Mouse (Mus musculus): ENCODE measurements around the gene Fam71a. TPM values are rescaled to one million over a fixed set of nuclear protein-coding genes. Genes with fewer than 3 reads are reported as not detected.

Gene Fam71a
- polyA plus RNA-seq, 1 experiment: not detected

GRCm38 (mm10) chr1:191193657-191194424 lies 29.2 kb upstream of the Fam71a start:
- 14% methylated on average over 14 of the region's 14 CpGs for WGBS
- Histone ChIP-seq H3K4me1 (ENCODE audit: control insufficient read depth, insufficient read depth, low read length) (no peaks in the 10 kb centered on the region), H3K4me3 (replicated peaks; ENCODE audit: extremely low read depth, low read depth, low read length) (no peak overlapping the region)
- TF ChIP-seq CTCF (IDR thresholded peaks at IDR 0.05; ENCODE audit: insufficient read depth, low read length) (peak; percentile 53), POLR2A (IDR thresholded peaks at IDR 0.05; ENCODE audit: borderline replicate concordance, extremely low read depth, low read depth, low read length) (no peak)
- peak; percentile 28 for DNase-seq

- Histone ChIP-seq H3K4me1 (ENCODE audit: control insufficient read depth, insufficient read depth, low read length) (no peaks in the 10 kb centered on the region), H3K4me3 (replicated peaks; ENCODE audit: extremely low read depth, low read depth, low read length) (no peak overlapping the region)
- no peak for DNase-seq
- TF ChIP-seq POLR2A (IDR thresholded peaks at IDR 0.05; ENCODE audit: borderline replicate concordance, extremely low read depth, low read depth, low read length) (no peak), CTCF (IDR thresholded peaks at IDR 0.05; ENCODE audit: insufficient read depth, low read length) (no peak)
- WGBS: 86% methylated on average over 6 of the region's 6 CpGs
These were observed 28.1 kb upstream of the Fam71a start for GRCm38 (mm10) chr1:191192751-191193150.

- no peaks in the 10 kb centered on the region for H3K4me1 ChIP-seq (ENCODE audit: control insufficient read depth, insufficient read depth, low read length)
- TF ChIP-seq POLR2A (IDR thresholded peaks at IDR 0.05; ENCODE audit: borderline replicate concordance, extremely low read depth, low read depth, low read length): no peak
- DNase-seq: no peak
- H3K4me3 ChIP-seq (replicated peaks; ENCODE audit: extremely low read depth, low read depth, low read length): no peak overlapping the region
- WGBS: 68% methylated on average over 6 of the region's 6 CpGs
These were observed 27.6 kb upstream of the Fam71a start for GRCm38 (mm10) chr1:191192213-191192612.

- 44% methylated on average over 6 of the region's 6 CpGs for WGBS
- H3K4me1 ChIP-seq (ENCODE audit: control insufficient read depth, insufficient read depth, low read length): peaks cover 7% of the 10 kb centered on the region
- TF ChIP-seq POLR2A (IDR thresholded peaks at IDR 0.05; ENCODE audit: borderline replicate concordance, extremely low read depth, low read depth, low read length) (no peak), CTCF (IDR thresholded peaks at IDR 0.05; ENCODE audit: insufficient read depth, low read length) (no peak)
- H3K4me3 ChIP-seq (replicated peaks; ENCODE audit: extremely low read depth, low read depth, low read length): no peak overlapping the region
- DNase-seq: no peak
These were observed 25.2 kb upstream of the Fam71a start for GRCm38 (mm10) chr1:191189671-191190372.

- peaks cover 12% of the 10 kb centered on the region for H3K4me1 ChIP-seq (ENCODE audit: control insufficient read depth, insufficient read depth, low read length)
- peak overlapping the region; percentile 22 for H3K4me3 ChIP-seq (replicated peaks; ENCODE audit: extremely low read depth, low read depth, low read length)
- DNase-seq: peak; percentile 66
- TF ChIP-seq POLR2A (IDR thresholded peaks at IDR 0.05; ENCODE audit: borderline replicate concordance, extremely low read depth, low read depth, low read length): no peak
- no peak for TF ChIP-seq CTCF (IDR thresholded peaks at IDR 0.05; ENCODE audit: insufficient read depth, low read length)
- WGBS: 10% methylated on average over 7 of the region's 7 CpGs
These were observed 21.8 kb upstream of the Fam71a start for GRCm38 (mm10) chr1:191186386-191186770.

- WGBS: 2% methylated on average over 16 of the region's 16 CpGs
- peak; percentile 41 for DNase-seq
- peak overlapping the region; percentile 3 for H3K4me3 ChIP-seq (replicated peaks; ENCODE audit: extremely low read depth, low read depth, low read length)
These were observed 21.3 kb upstream of the Fam71a start for GRCm38 (mm10) chr1:191185761-191186385.

GRCm38 (mm10) chr1:191184841-191185251 lies 20.2 kb upstream of the Fam71a start:
- TF ChIP-seq CTCF (IDR thresholded peaks at IDR 0.05; ENCODE audit: insufficient read depth, low read length) (no peak), POLR2A (IDR thresholded peaks at IDR 0.05; ENCODE audit: borderline replicate concordance, extremely low read depth, low read depth, low read length) (0 out of 2 replicates have a peak, but pooled peaks have one; percentile 45)
- under 1% methylated on average over 22 of the region's 22 CpGs for WGBS
- DNase-seq: peak; percentile 71
- Histone ChIP-seq H3K4me3 (replicated peaks; ENCODE audit: extremely low read depth, low read depth, low read length) (no peak overlapping the region), H3K4me1 (ENCODE audit: control insufficient read depth, insufficient read depth, low read length) (peaks cover 12% of the 10 kb centered on the region)

More at GRCm38 (mm10) chr1:191185761-191186385, 21.3 kb upstream of the Fam71a start:
- TF ChIP-seq CTCF (IDR thresholded peaks at IDR 0.05; ENCODE audit: insufficient read depth, low read length) (no peak), POLR2A (IDR thresholded peaks at IDR 0.05; ENCODE audit: borderline replicate concordance, extremely low read depth, low read depth, low read length) (no peak)
- peaks cover 12% of the 10 kb centered on the region for H3K4me1 ChIP-seq (ENCODE audit: control insufficient read depth, insufficient read depth, low read length)

- Histone ChIP-seq H3K4me1 (ENCODE audit: control insufficient read depth, insufficient read depth, low read length) (peaks cover 12% of the 10 kb centered on the region), H3K4me3 (replicated peaks; ENCODE audit: extremely low read depth, low read depth, low read length) (peak overlapping the region; percentile 46)
- WGBS: 6% methylated on average over 42 of the region's 42 CpGs
- DNase-seq: peak; percentile 51
- TF ChIP-seq POLR2A (IDR thresholded peaks at IDR 0.05; ENCODE audit: borderline replicate concordance, extremely low read depth, low read depth, low read length) (no peak), CTCF (IDR thresholded peaks at IDR 0.05; ENCODE audit: insufficient read depth, low read length) (no peak)
These were observed 19.6 kb upstream of the Fam71a start for GRCm38 (mm10) chr1:191184066-191184815.

All from lung, adult 2 months (tissue).